Mouse (Mus musculus): ENCODE results near the gene Arhgap45.

DNA sequence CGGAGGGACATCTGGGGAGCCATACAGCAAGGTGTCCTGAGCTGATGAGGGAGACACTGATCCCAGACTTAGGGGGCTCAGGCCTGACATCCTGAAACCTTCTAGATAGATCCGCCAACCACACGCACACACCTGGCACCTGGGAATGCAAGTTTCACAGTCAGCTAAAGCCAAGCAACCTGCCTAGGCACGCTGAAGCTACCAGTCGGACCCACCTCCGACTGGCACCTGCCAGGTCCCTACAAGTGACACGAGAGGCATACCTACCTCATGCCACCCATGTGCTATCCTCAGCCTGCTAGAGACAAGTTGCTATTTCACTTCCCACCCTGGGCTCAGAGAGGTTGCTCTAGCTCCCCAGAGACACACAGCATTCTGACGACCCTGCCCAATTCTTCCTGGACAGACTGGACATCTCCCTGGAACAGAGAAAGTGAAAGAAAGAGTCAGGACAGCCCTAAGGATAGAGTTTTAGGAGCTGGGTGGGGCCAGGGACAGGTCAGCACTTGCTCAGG lies 27.1 kb upstream of the Arhgap45 start:
- no peak for TF ChIP-seq CTCF (IDR thresholded peaks at IDR 0.05; ENCODE audit: low read depth)
- peak; percentile 34 for TF ChIP-seq EP300 (optimal IDR thresholded peaks at IDR 0.05)

Data from stomach, postnatal 0 days (tissue).